Mouse (Mus musculus) embryonic stem cell, embryonic (primary cell): ENCODE measurements around the gene Kif1a.

Source experiments
- CTCF ChIA-PET, 4 experiments: fragments of 300-600 bp in 2 of 4; fragments of 350-600 bp in 2 of 4; sonication (Branson Sonifier 250); formaldehyde crosslinking; loops; one replicate each; lab custom pipeline; 2022; ENCODE audit warnings: inconsistent platforms in 2 of 4; lab: Charles Lee
- POLR2A ChIA-PET, 4 experiments: fragments of 300-600 bp in 2 of 4; fragments of 350-600 bp in 2 of 4; sonication (Branson Sonifier 250); formaldehyde crosslinking; loops; one replicate each; lab custom pipeline; 2022; ENCODE audit warnings: antibody characterized with exemption in 4 of 4, inconsistent platforms in 1 of 4; lab: Charles Lee

Kif1a gene

DNA sequence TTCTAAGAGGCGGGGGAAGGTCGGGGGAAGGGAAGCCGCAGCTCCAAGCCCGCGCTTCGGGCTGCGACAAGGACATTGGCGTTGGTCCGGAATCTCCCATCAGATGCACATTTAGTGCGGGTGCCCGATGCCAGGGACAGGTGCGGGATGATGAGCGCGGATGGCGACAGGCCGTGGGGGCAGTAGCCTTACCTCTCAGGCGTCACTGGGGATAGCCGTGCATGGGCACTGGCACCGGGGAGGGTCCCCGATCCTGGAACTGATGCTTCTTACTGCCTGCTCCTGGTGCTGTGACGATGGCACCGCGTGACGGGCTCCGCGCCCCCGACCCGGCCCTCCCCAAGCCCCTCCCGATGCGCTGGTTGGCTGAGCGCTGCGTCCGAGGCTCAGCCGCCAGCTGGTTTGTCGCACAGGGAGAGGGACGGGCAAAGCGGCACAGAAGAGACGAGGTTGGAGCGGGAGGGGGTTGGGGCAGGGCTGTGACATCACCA is at the start of gene Kif1a:
Gene Kif1a (minus strand): TSS at position 381 of the 491 bp plus-strand sequence.
- ChIA-PET POLR2A (interaction anchor here in 2 of 4 experiments (0.6 to 1.0 kb wide), 6 partner anchors 11 to 566 kb away, joined by 3 to 4 read pairs (median 3); no protein-coding TSS in a partner anchor), CTCF (interaction anchor here in 3 of 4 experiments (0.6 to 1.0 kb wide), 4 partner anchors 29 to 584 kb away, joined by 3 to 4 read pairs (median 3); partner anchors contain the start of gene Bok (in 1 of the 3))

DNA sequence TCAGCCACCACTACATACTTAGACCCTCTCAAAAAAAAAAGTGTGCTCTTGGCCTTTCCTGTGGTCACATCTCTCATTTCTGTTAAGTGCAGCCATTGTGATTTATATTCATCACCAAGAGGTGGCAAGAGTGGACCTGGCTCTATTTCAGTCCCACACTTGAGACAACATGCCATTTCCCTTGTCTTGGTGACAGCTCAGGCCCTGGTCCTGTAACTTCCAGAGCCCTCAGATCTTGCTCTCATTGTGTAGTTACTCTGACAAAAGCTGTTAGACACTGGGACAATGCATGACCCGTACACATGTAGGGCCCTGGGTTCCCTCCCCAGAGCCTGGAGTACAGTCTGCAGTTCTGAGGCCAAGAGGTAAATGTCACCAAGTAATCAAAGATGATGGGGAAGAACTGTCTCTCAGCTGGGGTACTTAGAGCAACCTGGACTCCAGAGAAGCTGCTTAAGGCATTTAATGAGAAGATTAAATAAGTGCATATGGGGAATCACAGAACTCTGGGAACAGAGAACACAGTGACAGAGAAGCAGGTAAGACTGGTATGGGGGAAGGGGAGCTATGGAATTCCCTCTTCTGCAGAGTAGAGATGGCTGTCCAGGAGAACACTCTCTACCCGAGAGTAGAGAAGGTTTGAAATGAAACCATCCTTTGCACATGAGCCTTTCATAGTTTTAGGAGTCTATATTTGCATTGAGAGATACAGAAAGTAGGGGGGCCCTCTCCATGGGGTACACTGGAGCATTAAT is 49.3 kb upstream of the Kif1a start:
- POLR2A ChIA-PET, result no interaction called here

DNA sequence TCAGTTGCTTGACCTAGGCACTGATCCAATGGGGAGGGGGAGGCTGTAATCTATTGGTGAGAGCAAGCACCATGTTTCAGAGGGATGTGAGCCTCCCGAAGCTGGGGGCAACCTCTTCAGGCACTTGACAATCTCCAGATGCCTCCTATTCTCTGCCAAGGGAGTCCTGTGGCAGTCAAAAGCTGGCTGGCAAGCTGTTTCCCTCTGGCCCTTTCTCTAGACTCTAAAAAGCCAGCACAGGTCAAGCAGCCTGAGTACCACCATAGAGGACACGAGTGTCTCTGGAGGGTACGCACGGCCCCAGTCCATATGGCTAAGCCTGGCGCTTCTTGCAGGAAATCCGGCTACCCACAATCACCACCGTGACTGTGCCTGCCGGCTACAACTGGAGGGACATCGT is 42.4 kb upstream of the Kif1a start:
- CTCF ChIA-PET, result interaction anchor here in 2 of 4 experiments (0.6 to 1.4 kb wide), 2 partner anchors 16 to 130 kb away, joined by 3 to 4 read pairs; no protein-coding TSS in a partner anchor
- POLR2A ChIA-PET, result interaction anchor here in 1 of 4 experiments (0.6 kb wide), 1 partner anchor 17 kb away, joined by 3 read pairs; no protein-coding TSS in a partner anchor

More for the DNA sequence above, 49.3 kb upstream of the Kif1a start:
- CTCF ChIA-PET, result interaction anchor here in 1 of 4 experiments (1.2 kb wide), 1 partner anchor 23 kb away, joined by 3 read pairs; no protein-coding TSS in a partner anchor

DNA sequence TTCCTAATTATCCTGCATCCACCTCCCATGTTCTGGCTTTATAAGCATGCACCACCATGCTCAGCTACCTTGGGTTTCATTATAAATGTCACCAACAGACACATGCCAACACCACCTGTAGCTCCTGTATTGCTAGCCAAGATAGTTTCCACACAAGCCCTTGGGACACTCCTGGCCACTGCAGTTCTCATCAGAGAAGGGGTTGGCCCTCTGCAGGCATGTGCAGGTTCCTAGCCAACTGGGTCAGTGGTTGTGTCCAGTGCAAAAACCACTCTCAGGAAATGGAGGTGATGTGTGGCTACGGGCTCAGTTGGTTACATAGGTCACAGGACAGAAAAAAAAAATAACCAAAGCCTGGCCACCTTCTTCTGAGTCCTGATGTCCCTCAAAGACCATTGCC is 41.1 kb upstream of the Kif1a start:
- POLR2A ChIA-PET, result no interaction called here
- CTCF ChIA-PET, result interaction anchor here in 1 of 4 experiments (1.0 kb wide), 1 partner anchor 14 kb away, joined by 5 read pairs; no protein-coding TSS in a partner anchor

DNA sequence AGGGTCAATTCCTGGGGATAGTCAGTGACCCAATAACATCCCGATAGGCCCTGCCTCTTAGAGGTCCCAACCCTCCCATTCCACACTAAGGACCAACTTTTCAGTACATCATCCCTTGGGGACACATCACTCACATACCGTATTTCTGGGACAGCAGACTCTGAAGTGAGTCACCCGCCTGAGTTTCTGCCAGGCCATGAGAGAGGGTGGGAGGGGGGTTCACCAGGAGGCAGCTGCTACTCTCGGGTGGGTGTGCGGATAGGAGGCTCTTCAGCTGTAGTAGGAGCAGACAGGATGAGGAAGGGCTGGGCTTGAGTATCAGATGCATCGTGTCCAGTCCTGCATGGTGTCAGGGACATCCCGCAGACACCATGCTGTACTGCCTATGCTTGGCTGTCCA is 38.0 kb upstream of the Kif1a start:
- POLR2A ChIA-PET, result no interaction called here
- CTCF ChIA-PET, result no interaction called here

DNA sequence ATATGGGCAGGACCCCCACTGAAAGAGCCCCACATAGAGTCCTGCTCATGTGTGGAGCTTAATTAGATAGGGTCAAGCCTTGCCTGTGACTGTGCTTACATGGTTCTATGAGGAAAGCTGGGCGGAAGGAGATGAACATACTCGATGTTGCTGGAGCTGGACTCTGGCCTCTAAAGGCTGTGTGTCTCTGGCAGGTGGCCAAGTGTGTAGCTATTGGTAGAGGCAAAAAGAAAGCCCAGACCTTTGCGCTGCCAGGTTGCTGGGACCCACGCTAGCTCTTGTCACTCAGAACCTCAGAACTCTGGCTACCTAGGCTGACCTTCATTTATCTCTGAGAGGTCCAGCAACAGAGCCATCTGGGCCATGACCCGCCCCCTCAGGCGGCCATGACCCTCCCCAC is 36.8 kb upstream of the Kif1a start:
- CTCF ChIA-PET, result interaction anchor here in 3 of 4 experiments (1.3 to 1.4 kb wide), 3 partner anchors 10 kb away, joined by 4 to 7 read pairs (median 5); no protein-coding TSS in a partner anchor
- POLR2A ChIA-PET, result interaction anchor here in 1 of 4 experiments (0.6 kb wide), 1 partner anchor 57 kb away, joined by 3 read pairs; no protein-coding TSS in a partner anchor

DNA sequence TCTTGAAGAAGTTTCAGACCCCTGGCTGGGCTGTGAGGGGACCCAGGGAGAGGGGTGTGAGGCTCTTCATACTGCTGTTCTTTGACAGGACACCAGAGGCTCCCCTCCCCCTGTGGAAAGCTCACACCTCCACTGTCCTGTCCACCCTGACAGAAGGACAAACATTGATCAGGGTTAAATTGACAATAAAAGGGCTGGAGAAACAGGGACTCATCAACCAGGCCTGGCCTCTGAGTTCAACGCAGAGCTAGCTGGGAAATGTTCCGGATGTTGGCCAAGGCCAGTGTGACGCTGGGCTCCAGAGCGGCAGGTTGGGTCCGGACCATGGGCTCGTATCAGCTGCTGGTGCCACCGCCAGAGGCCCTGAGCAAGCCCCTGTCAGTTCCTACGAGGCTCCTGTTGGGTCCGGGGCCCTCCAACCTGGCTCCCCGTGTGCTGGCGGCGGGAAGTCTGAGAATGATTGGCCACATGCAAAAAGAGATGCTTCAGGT is 33.3 kb upstream of the Kif1a start, which contains the start of gene Agxt:
Gene Agxt (plus strand): TSS at position 205 of the 491 bp plus-strand sequence.
- CTCF ChIA-PET, result no interaction called here

DNA sequence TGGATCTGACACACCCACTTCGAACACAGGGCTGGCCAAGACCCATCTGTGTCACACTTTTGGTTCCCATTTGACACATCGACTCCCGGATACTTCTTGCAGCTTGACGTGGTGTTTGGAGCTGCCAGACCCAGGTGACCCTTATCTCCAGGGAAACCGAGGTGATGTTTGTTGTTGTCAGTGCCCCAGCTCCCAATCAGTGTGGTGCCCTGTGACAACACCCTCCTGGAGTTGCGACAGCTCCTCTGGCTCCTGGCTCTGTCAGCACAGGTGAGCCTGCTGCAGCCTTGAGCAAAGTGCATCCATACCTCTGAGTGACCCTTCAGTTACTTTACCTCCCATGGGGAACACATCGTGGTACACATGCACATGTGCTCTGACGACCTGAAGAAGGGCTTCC is 30.9 kb upstream of the Kif1a start:
- ChIA-PET CTCF (no interaction called here), POLR2A (no interaction called here)

More for the DNA sequence above, 33.3 kb upstream of the Kif1a start, which contains the start of gene Agxt:
- POLR2A ChIA-PET, result no interaction called here

DNA sequence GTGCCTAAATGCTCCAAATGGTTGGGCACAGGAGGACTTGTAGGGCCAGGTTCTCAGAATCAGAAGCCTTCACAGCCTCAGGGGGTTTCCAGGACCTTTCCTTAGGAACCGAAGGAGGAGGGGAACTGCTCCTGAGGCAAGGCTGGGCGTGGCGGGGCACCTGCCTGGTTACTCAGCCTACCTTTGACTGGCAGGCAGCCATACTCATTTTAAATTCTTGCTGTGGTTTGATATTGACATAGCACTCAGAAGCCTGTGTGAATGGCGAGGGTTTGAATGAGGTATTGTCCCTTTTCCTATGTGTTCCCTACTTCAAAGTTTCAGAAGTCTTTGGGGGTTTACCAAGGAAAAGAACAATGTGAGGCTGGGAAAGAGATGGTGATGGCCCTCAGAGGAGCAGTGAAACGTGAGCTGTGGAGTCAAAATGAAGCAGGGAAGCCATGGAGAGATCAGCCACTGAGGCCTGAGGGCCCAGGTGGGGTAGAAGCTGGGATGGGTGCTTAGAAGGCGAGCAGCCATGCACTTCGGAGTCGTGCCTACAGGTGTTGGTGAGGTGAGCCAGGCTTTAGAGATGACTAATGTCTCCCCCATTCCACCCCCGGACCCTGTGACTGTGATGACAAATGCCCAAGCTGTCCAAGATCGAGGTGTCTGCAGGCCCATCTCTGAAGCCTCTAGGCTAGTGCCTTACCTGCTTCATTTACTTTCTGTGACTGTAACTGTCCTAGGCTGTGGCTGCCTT is 28.7 kb upstream of the Kif1a start:
- CTCF ChIA-PET, result interaction anchor here in 1 of 4 experiments (0.5 kb wide), 1 partner anchor 697 kb away, joined by 3 read pairs; no protein-coding TSS in a partner anchor
- POLR2A ChIA-PET, result interaction anchor here in 1 of 4 experiments (0.6 kb wide), 1 partner anchor 123 kb away, joined by 3 read pairs; no protein-coding TSS in a partner anchor

DNA sequence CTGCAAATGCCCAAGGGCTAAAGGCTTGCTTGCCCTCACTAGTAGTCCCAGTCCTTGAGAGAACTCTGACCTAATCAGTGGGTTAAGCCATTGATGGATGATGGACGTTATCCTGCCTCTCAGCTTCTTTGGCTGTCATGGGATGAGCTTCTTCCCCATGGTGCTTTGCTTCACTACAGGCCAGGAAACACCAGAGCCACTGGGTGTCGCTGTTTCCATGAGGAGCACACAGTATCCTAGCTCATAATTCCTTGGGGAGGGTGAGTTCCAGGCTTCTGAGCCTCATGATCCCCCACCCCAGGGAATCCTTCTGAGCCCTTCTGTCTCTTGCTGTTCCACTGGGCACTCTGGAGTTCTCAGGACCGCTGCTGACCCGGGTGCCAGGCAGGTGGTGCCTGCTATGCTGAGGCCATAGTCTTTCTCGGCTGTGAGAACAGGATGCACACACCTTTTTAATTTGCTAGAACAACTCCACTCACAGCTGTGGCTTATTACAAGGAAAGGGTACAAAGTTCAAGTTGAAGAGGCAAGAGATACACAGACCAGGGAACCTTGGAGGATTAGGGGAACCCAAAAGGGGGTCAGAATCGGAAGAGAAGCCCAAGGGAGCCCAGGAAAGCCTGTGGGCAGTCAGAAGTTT is 27.1 kb upstream of the Kif1a start:
- ChIA-PET POLR2A (interaction anchor here in 2 of 4 experiments (0.6 to 1.4 kb wide), 5 partner anchors 13 to 507 kb away, joined by 3 to 4 read pairs (median 4); partner anchors contain the start of genes Farp2 (in 1 of the 2) and Pask (in 1 of the 2)), CTCF (interaction anchor here (0.5 to 1.5 kb wide), 73 partner anchors 10 to 951 kb away, joined by 3 to 9 read pairs (median 4); partner anchors contain the start of genes 2310007B03Rik (in 2 of the 4), Crocc2 (in 1 of the 4), Farp2 (in 1 of the 4) and Gpc1 (in 1 of the 4))

DNA sequence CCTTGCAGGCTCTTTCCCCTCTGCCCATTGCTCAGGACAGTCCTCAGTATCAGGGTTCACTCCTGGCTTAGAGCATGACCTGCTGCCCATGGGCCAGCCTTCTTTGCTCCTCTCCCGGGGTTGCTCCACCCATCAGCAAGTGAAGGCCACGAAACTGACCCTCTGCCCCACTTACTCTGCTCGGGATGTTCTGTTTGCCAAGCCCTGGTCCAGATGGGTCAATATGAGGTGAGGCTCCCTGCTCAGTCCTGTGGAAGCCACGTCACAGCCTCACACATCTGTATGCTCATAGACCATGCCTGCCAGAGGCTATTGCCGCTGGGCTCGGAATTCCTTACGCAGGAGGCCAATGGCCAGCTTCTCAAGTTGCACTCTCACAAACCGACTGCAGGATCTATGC is 26.5 kb upstream of the Kif1a start:
- CTCF ChIA-PET, result interaction anchor here (0.5 to 1.5 kb wide), 68 partner anchors 10 to 699 kb away, joined by 3 to 9 read pairs (median 4); partner anchors contain the start of genes 2310007B03Rik (in 2 of the 4), Crocc2 (in 1 of the 4), Farp2 (in 1 of the 4) and Gpc1 (in 1 of the 4)
- POLR2A ChIA-PET, result interaction anchor here in 2 of 4 experiments (0.6 to 1.4 kb wide), 5 partner anchors 13 to 507 kb away, joined by 3 to 4 read pairs (median 4); partner anchors contain the start of genes Farp2 (in 1 of the 2) and Pask (in 1 of the 2)

DNA sequence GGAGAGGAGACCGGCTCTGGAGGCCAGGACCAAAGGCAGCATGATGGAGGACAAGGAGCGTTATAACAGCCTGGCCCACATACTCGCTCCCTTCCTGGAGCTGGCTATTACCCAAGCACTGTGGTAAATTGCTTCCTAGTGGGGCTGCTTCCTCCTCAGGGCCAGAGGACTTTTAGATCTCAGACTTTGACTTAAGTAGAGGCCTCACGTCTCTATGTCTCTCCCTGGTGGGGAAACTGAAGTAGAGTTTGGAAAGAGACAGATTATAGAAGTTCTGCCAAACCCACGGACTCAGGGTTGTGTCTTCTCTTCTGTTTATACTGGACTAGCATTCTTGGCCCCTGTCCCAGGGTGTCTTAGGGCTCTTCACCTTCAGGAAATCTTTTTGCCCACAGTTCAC is 23.5 kb upstream of the Kif1a start:
- CTCF ChIA-PET, result interaction anchor here in 1 of 4 experiments (0.6 kb wide), 1 partner anchor 12 kb away, joined by 8 read pairs; no protein-coding TSS in a partner anchor
- POLR2A ChIA-PET, result interaction anchor here in 1 of 4 experiments (0.5 kb wide), 1 partner anchor 21 kb away, joined by 5 read pairs; no protein-coding TSS in a partner anchor

DNA sequence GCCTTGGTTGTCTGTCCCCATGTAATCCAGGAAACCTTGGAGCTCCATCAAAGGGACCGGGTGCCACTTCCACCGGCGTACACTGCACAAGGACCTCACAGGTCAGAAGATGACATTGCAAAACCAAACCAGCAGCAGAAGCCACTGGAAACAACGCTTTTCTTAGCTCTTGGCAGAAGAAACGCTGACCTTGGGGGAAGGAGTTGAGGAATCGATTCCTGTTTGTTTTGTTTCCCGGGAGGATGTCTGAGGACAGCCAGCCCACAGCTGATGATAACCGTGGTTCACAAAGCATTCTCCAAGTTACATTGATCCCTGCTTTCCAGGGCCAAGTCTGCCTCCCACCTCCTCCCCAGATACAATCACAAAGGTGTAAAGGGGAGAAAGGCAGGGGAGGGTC is 22.3 kb upstream of the Kif1a start:
- POLR2A ChIA-PET, result no interaction called here
- CTCF ChIA-PET, result no interaction called here

DNA sequence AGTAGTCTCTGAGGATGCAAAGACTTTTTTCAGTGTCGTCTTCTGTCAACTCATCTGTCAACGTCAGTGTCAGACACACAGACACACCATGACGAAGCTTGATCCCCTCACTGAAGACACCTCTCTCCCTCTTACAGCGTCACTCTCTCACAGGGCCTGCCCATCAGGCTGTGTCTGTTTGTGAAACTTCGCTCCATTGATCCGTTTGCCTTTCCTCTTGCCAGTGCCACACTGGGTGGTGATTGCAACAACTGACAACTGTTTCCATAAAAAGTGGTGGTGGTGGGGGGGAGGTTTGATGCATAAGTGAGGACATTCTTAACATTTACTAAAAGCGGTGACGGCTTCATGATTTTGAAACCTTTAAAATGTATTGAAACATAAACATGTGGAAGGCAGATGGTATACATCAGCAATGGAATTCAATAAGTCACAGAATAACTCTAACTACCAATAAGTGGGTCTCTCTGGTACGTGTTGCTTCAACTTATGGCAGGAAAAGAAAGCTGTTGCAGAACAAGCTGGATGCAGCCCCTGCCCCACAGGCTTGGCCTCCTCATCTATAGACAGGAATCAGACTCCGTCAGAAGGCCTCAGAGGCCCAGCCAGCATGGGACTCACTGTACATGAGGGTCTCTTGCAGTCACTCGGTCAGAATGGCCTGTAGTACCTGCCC is 21.6 kb upstream of the Kif1a start:
- POLR2A ChIA-PET, result interaction anchor here in 1 of 4 experiments (0.7 kb wide), 1 partner anchor 653 kb away, joined by 16 read pairs; no protein-coding TSS in a partner anchor
- CTCF ChIA-PET, result interaction anchor here in 1 of 4 experiments (0.7 kb wide), 1 partner anchor 489 kb away, joined by 4 read pairs; no protein-coding TSS in a partner anchor

DNA sequence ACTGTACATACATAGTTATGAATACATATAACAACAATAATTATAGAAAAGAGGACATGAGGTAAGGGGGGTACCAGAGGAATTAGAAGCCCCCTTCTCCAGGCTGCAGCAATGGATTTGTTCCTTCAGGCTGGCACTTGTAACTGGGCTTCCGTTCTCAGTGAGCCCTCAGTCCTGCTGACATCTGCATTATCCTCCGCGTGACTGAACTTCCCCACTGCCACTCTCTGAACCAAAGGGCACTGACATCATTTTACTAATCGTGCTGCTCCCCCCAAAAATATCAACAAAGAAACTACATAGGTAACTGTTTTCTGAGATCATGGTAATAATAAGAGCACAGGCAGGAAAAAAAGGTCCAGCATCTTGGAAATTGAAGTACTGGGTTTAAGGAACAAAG is 17.1 kb upstream of the Kif1a start:
- POLR2A ChIA-PET, result no interaction called here
- CTCF ChIA-PET, result interaction anchor here in 1 of 4 experiments (0.6 kb wide), 3 partner anchors 38 to 212 kb away, joined by 3 read pairs; partner anchors contain the start of gene Dusp28

DNA sequence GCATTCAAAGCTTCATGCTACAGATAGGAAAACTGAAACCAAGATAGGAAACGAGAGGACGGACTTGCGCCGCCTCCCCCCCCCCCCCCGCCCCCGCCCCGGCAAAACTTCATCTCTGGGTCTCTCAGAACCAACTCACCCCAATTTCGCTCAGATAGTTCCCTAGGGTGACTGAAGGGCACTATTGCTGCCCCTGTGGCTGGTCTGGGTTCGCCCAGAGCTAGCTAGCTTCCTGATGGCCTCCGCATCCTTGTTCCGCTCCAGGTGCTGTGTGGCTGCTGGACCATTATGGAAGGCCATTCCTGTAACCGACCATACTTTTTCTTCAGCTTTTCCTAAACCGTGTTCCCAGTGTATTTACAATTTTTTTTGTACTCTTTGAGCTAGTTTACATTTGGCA is 13.7 kb upstream of the Kif1a start:
- ChIA-PET POLR2A (interaction anchor here in 2 of 4 experiments (0.6 to 1.4 kb wide), 2 partner anchors 14 to 111 kb away, joined by 3 read pairs; no protein-coding TSS in a partner anchor), CTCF (interaction anchor here in 2 of 4 experiments (0.6 to 1.5 kb wide), 6 partner anchors 13 to 1102 kb away, joined by 3 to 9 read pairs (median 4); no protein-coding TSS in a partner anchor)
